Mouse (Mus musculus): Measurements from ENCODE around the gene Pelo.

GRCm38 (mm10) chr13:115090069-115090976, at the start of gene Pelo:
- TF ChIP-seq CTCF (IDR thresholded peaks at IDR 0.05; ENCODE audit: control insufficient read depth, insufficient read depth, low read length) = no peak
- TF ChIP-seq POLR2A (IDR thresholded peaks at IDR 0.05; ENCODE audit: borderline replicate concordance, control insufficient read depth, low read depth, low read length) = peak; percentile 86; the same call in 1 of the 2 replicates
